Mouse (Mus musculus): ENCODE results near the gene Lyve1. TPM values are rescaled to one million over a fixed set of nuclear protein-coding genes. Genes with fewer than 3 reads are reported as not detected.

Lyve1 gene
- polyA plus RNA-seq, 1 experiment, result not detected

- Histone ChIP-seq H3K4me3 (ENCODE audit: insufficient read depth, low read depth, low read length) (no peak overlapping the region), H3K4me1 (ENCODE audit: control insufficient read depth, insufficient read depth, low read length) (peaks cover 2% of the 10 kb centered on the region; the same call in 1 of the 2 replicates), H3K27ac (ENCODE audit: insufficient read depth, low read depth, low read length) (no peak overlapping the region)
- TF ChIP-seq POLR2A (IDR thresholded peaks at IDR 0.05; ENCODE audit: insufficient read depth, low read depth, low read length), result no peak
- no peak for TF ChIP-seq CTCF (IDR thresholded peaks at IDR 0.05; ENCODE audit: insufficient read depth, low read depth, low read length)
- WGBS, result 79% methylated on average over 5 of the region's 5 CpGs
Observed at GRCm38 (mm10) chr7:110860129-110860528, 2.9 kb downstream of the Lyve1 start.

- 87% methylated on average over 1 of the region's 1 CpGs for WGBS
- H3K27ac ChIP-seq (ENCODE audit: insufficient read depth, low read depth, low read length), result no peak overlapping the region
- peaks cover 9% of the 10 kb centered on the region for H3K4me1 ChIP-seq (ENCODE audit: control insufficient read depth, insufficient read depth, low read length)
- no peak overlapping the region for H3K4me3 ChIP-seq (ENCODE audit: insufficient read depth, low read depth, low read length)
- no peak for TF ChIP-seq POLR2A (IDR thresholded peaks at IDR 0.05; ENCODE audit: insufficient read depth, low read depth, low read length)
- TF ChIP-seq CTCF (IDR thresholded peaks at IDR 0.05; ENCODE audit: insufficient read depth, low read depth, low read length), result no peak
Observed at GRCm38 (mm10) chr7:110855604-110856003, 7.4 kb downstream of the Lyve1 start.

GRCm38 (mm10) chr7:110854927-110855546 lies 8.0 kb downstream of the Lyve1 start:
- TF ChIP-seq POLR2A (IDR thresholded peaks at IDR 0.05; ENCODE audit: insufficient read depth, low read depth, low read length), result no peak
- no peak for TF ChIP-seq CTCF (IDR thresholded peaks at IDR 0.05; ENCODE audit: insufficient read depth, low read depth, low read length)
- Histone ChIP-seq H3K27ac (ENCODE audit: insufficient read depth, low read depth, low read length) (no peak overlapping the region), H3K4me1 (ENCODE audit: control insufficient read depth, insufficient read depth, low read length) (peaks cover 9% of the 10 kb centered on the region), H3K4me3 (ENCODE audit: insufficient read depth, low read depth, low read length) (no peak overlapping the region)
- WGBS, result 55% methylated on average over 8 of the region's 8 CpGs

GRCm38 (mm10) chr7:110854519-110854918 lies 8.5 kb downstream of the Lyve1 start:
- WGBS, result 41% methylated on average over 3 of the region's 3 CpGs
- Histone ChIP-seq H3K4me1 (ENCODE audit: control insufficient read depth, insufficient read depth, low read length) (peaks cover 9% of the 10 kb centered on the region), H3K4me3 (ENCODE audit: insufficient read depth, low read depth, low read length) (no peak overlapping the region), H3K27ac (ENCODE audit: insufficient read depth, low read depth, low read length) (no peak overlapping the region)
- TF ChIP-seq POLR2A (IDR thresholded peaks at IDR 0.05; ENCODE audit: insufficient read depth, low read depth, low read length) (no peak), CTCF (IDR thresholded peaks at IDR 0.05; ENCODE audit: insufficient read depth, low read depth, low read length) (no peak)

GRCm38 (mm10) chr7:110853611-110854010 lies 9.4 kb downstream of the Lyve1 start:
- Histone ChIP-seq H3K4me1 (ENCODE audit: control insufficient read depth, insufficient read depth, low read length) (peaks cover 9% of the 10 kb centered on the region), H3K4me3 (ENCODE audit: insufficient read depth, low read depth, low read length) (no peak overlapping the region), H3K27ac (ENCODE audit: insufficient read depth, low read depth, low read length) (no peak overlapping the region)
- WGBS, result 56% methylated on average over 10 of the region's 10 CpGs
- TF ChIP-seq CTCF (IDR thresholded peaks at IDR 0.05; ENCODE audit: insufficient read depth, low read depth, low read length) (no peak), POLR2A (IDR thresholded peaks at IDR 0.05; ENCODE audit: insufficient read depth, low read depth, low read length) (no peak)

GRCm38 (mm10) chr7:110851541-110852203 lies 11.4 kb downstream of the Lyve1 start:
- H3K27ac ChIP-seq (ENCODE audit: insufficient read depth, low read depth, low read length), result no peak overlapping the region
- H3K4me1 ChIP-seq (ENCODE audit: control insufficient read depth, insufficient read depth, low read length), result peaks cover 9% of the 10 kb centered on the region
- TF ChIP-seq POLR2A (IDR thresholded peaks at IDR 0.05; ENCODE audit: insufficient read depth, low read depth, low read length), result no peak
- TF ChIP-seq CTCF (IDR thresholded peaks at IDR 0.05; ENCODE audit: insufficient read depth, low read depth, low read length), result no peak
- WGBS, result 81% methylated on average over 7 of the region's 7 CpGs
- no peak overlapping the region for H3K4me3 ChIP-seq (ENCODE audit: insufficient read depth, low read depth, low read length)

DNA sequence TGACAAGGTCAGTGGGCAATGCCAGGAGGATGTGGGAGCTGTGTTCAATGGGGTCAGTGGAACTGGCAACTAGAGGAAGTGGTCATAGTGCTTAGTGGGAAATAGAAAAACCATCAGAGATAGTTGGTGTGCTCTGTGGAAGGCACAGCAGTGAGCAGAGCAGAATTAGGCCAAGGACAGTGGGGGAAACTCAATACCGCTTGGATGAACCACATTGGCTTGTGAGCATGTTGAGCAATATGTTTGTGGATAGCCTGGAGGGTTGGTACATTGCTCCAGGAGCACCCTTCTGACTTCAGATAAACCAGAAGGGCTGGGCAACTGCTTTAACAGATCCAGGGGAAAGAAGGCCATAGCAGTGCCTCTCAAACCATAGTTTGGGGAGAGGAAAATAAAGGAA lies 14.7 kb downstream of the Lyve1 start:
- no peak for TF ChIP-seq POLR2A (IDR thresholded peaks at IDR 0.05; ENCODE audit: insufficient read depth, low read depth, low read length)
- no peak for TF ChIP-seq CTCF (IDR thresholded peaks at IDR 0.05; ENCODE audit: insufficient read depth, low read depth, low read length)
- H3K27ac ChIP-seq (ENCODE audit: insufficient read depth, low read depth, low read length), result no peak overlapping the region
- 97% methylated on average over 1 of the region's 1 CpGs for WGBS
- no peak overlapping the region for H3K4me3 ChIP-seq (ENCODE audit: insufficient read depth, low read depth, low read length)
- H3K4me1 ChIP-seq (ENCODE audit: control insufficient read depth, insufficient read depth, low read length), result 0 out of 2 replicates have a peak, but pooled peaks cover under 1% of the 10 kb centered on the region

DNA sequence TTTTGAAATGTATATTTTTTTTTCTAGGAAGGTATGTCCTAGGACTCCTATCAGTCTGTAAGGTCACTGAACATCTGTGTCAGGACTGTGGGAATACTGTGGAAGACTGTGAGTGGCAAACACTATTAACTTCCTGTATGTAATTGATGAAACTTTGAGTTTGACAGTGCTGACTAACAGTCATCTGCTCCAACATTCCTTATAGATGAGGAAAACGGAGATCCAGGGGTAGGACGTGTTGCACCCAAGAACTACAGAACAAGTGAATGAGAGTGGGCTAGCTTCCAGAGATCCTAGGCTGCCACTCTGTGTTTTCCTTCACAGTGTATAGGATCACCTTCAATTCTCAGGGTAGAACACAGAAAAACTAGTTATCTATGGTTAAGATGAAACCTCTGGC lies 15.7 kb downstream of the Lyve1 start:
- Histone ChIP-seq H3K27ac (ENCODE audit: insufficient read depth, low read depth, low read length) (no peak overlapping the region), H3K4me1 (ENCODE audit: control insufficient read depth, insufficient read depth, low read length) (0 out of 2 replicates have a peak, but pooled peaks cover 2% of the 10 kb centered on the region), H3K4me3 (ENCODE audit: insufficient read depth, low read depth, low read length) (no peak overlapping the region)
- 93% methylated on average over 2 of the region's 2 CpGs for WGBS
- TF ChIP-seq POLR2A (IDR thresholded peaks at IDR 0.05; ENCODE audit: insufficient read depth, low read depth, low read length) (no peak), CTCF (IDR thresholded peaks at IDR 0.05; ENCODE audit: insufficient read depth, low read depth, low read length) (no peak)
